Mouse (Mus musculus) small intestine, adult 2 months (tissue): Measurements from ENCODE around the gene Cdr2l. TPM values are rescaled to one million over a fixed set of nuclear protein-coding genes. Genes with fewer than 3 reads are reported as not detected.

Experiments used
- H3K27ac ChIP-seq: fragments of 200-500 bp; 2 replicates; pipeline ENCODE4 v1.5.1; 2012; ENCODE audit warnings: low read depth, low read length, control low read depth, inconsistent platforms; ENCODE audit not compliant: insufficient read depth
- H3K27me3 ChIP-seq: fragments of 200-500 bp; 2 replicates; pipeline ENCODE4 v1.6.1; 2012; ENCODE audit warnings: mild to moderate bottlenecking, moderate library complexity, low read length, inconsistent platforms; ENCODE audit not compliant: control insufficient read depth, insufficient read depth
- H3K36me3 ChIP-seq: fragments of 200-500 bp; 2 replicates; pipeline ENCODE4 v1.6.1; 2012; ENCODE audit warnings: mild to moderate bottlenecking, low read length, control low read depth, inconsistent platforms; ENCODE audit not compliant: control insufficient read depth, insufficient read depth
- H3K4me1 ChIP-seq: fragments of 200-500 bp; 2 replicates; pipeline ENCODE4 v1.6.1; 2012; ENCODE audit warnings: low read length, inconsistent platforms, mixed read lengths; ENCODE audit not compliant: control insufficient read depth, insufficient read depth, insufficient read length
- H3K4me3 ChIP-seq: fragments of 200-500 bp; 2 replicates; pipeline ENCODE4 v1.5.1; 2012; ENCODE audit warnings: low read depth, mild to moderate bottlenecking, control low read depth, inconsistent platforms, low read length, moderate library complexity
- CTCF ChIP-seq: fragments of 200-500 bp; IDR thresholded peaks from 2 replicates; pipeline ENCODE4 v1.5.1; 2012; ENCODE audit warnings: low read depth, mild to moderate bottlenecking, control low read depth, inconsistent platforms, low read length, moderate library complexity, mixed read lengths; ENCODE audit not compliant: insufficient replicate concordance, insufficient read length; ENCODE audit errors: extremely low read depth
- POLR2A ChIP-seq: fragments of 200-500 bp; IDR thresholded peaks from 2 replicates; pipeline ENCODE4 v1.6.1; 2012; ENCODE audit warnings: low read depth, mild to moderate bottlenecking, control low read depth, inconsistent platforms, low read length, moderate library complexity
- WGBS: fragments of 180-500 bp; shearing (Covaris S2); methylation state at CpG from one replicate; pipeline ENCODE4 v1.1.7; 2018; 5-methylcytosine and 5-hydroxymethylcytosine counted together
- polyA plus RNA-seq: library from polyadenylated mRNA; depleted of rRNA; stranded (reverse); fragments of >200 nt; gene quantifications from 2 replicates; pipeline ENCODE4 v1.2.3, GENCODE M21; 2012

Cdr2l gene
- polyA plus RNA-seq, 1 experiment = 4.2 TPM

DNA sequence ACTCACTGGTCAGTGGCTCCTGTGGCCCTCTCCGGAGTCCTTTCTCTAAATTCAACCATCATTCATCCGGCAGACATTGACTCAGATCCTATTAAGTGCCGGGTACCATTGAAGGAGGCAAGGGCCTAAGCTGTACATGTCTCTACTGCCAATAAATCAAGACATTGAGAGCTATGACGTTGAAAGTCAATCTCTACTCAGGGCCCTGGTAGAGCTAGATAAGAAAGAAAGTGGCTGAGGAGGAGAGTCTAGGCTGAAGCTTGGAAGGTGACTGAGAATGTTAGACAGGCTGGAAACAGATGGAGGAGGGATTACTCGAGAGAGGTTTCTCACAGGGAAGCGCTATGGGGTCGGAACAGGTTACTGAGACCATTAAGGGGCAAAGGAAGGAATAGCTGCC, 11.3 kb upstream of the Cdr2l start:
- 82% methylated on average over 7 of the region's 7 CpGs for WGBS
- H3K27me3 ChIP-seq = no peaks in the 10 kb centered on the region
- TF ChIP-seq CTCF = no peak
- no peak for TF ChIP-seq POLR2A
- no peak overlapping the region for H3K4me3 ChIP-seq
- no peaks in the 10 kb centered on the region for H3K36me3 ChIP-seq
- H3K27ac ChIP-seq = no peak overlapping the region
- peaks cover 9% of the 10 kb centered on the region for H3K4me1 ChIP-seq

DNA sequence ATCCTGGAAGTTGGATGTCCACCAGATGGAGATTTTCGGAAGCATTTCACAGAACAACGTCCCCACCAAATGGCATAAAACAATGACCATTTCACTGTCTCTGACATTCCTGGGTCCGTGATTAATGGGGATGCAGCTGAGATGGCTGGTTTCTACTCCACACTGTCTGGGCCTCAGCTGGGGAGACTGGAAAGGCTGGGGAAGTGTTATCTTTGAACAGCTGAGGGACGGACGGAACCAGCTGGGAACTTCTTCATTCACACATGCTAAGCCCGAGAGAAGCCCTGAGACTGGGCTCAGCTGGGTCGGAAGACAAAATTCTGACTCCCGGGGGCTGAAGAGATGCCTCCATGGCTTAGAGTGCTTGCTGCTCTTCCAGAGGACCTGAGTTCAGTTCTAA, 10.4 kb upstream of the Cdr2l start:
- 80% methylated on average over 8 of the region's 8 CpGs for WGBS

DNA sequence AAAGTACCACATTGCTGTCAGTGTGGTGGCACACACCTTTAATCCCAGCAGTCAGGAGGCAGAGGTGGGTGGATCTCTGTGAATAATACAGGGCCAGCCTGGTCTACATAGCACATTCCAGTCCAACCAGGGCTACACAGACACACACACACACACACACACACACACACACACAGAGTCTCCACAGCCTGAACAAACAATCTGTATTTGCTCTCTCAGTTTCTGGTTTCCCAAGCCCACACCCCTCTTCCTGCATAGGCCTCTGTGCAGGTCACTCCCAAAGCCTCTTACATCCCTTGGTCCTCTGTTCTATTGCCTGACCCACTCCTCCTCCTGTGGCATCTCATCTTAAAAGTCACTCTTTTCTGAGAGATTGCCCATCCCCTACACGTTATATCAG, 9.7 kb upstream of the Cdr2l start:
- 71% methylated on average over 1 of the region's 1 CpGs for WGBS
- no peak for TF ChIP-seq CTCF
- TF ChIP-seq POLR2A = no peak
- H3K4me1 ChIP-seq = peaks cover 9% of the 10 kb centered on the region
- H3K36me3 ChIP-seq = no peaks in the 10 kb centered on the region
- no peak overlapping the region for H3K27ac ChIP-seq
- H3K4me3 ChIP-seq = no peak overlapping the region
- no peaks in the 10 kb centered on the region; the same call in 1 of the 2 replicates for H3K27me3 ChIP-seq

More for the DNA sequence above, 10.4 kb upstream of the Cdr2l start:
- TF ChIP-seq CTCF (no peak), POLR2A (no peak)
- no peak overlapping the region for H3K27ac ChIP-seq
- H3K27me3 ChIP-seq = no peaks in the 10 kb centered on the region; the same call in 1 of the 2 replicates
- H3K4me1 ChIP-seq = peaks cover 9% of the 10 kb centered on the region
- no peaks in the 10 kb centered on the region for H3K36me3 ChIP-seq
- no peak overlapping the region for H3K4me3 ChIP-seq

- Histone ChIP-seq H3K27ac (no peak overlapping the region), H3K4me3 (no peak overlapping the region), H3K27me3 (no peaks in the 10 kb centered on the region; the same call in 1 of the 2 replicates), H3K4me1 (peaks cover 9% of the 10 kb centered on the region), H3K36me3 (no peaks in the 10 kb centered on the region)
- no peak for TF ChIP-seq CTCF
- no peak for TF ChIP-seq POLR2A
- 55% methylated on average over 2 of the region's 2 CpGs for WGBS
Observed at GRCm38 (mm10) chr11:115372737-115373136, 9.0 kb upstream of the Cdr2l start.

GRCm38 (mm10) chr11:115373805-115374694, 7.7 kb upstream of the Cdr2l start:
- no peak for TF ChIP-seq CTCF
- TF ChIP-seq POLR2A = 0 out of 2 replicates have a peak, but pooled peaks have one; percentile 24
- no peaks in the 10 kb centered on the region for H3K36me3 ChIP-seq
- H3K4me3 ChIP-seq = peak overlapping the region; percentile 63
- 2% methylated on average over 30 of the region's 30 CpGs for WGBS
- H3K27me3 ChIP-seq = no peaks in the 10 kb centered on the region; the same call in 1 of the 2 replicates
- no peak overlapping the region for H3K27ac ChIP-seq
- peaks cover 9% of the 10 kb centered on the region for H3K4me1 ChIP-seq

- TF ChIP-seq CTCF (no peak), POLR2A (no peak)
- no peak overlapping the region for H3K4me3 ChIP-seq
- 57% methylated on average over 12 of the region's 12 CpGs for WGBS
- no peaks in the 10 kb centered on the region for H3K36me3 ChIP-seq
- peaks cover 9% of the 10 kb centered on the region for H3K4me1 ChIP-seq
- H3K27me3 ChIP-seq = no peaks in the 10 kb centered on the region; the same call in 1 of the 2 replicates
- H3K27ac ChIP-seq = no peak overlapping the region
Observed at GRCm38 (mm10) chr11:115374695-115375425, 6.9 kb upstream of the Cdr2l start.

GRCm38 (mm10) chr11:115376722-115377121, 5.0 kb upstream of the Cdr2l start:
- 30% methylated on average over 7 of the region's 7 CpGs for WGBS
- no peak overlapping the region for H3K4me3 ChIP-seq
- no peak for TF ChIP-seq POLR2A
- no peak for TF ChIP-seq CTCF
- H3K27me3 ChIP-seq = no peaks in the 10 kb centered on the region; the same call in 1 of the 2 replicates
- peaks cover 9% of the 10 kb centered on the region for H3K4me1 ChIP-seq
- H3K36me3 ChIP-seq = no peaks in the 10 kb centered on the region
- no peak overlapping the region for H3K27ac ChIP-seq
